8 mouse cellular contexts compared by ENCODE assay signal in the genomic region with DNA sequence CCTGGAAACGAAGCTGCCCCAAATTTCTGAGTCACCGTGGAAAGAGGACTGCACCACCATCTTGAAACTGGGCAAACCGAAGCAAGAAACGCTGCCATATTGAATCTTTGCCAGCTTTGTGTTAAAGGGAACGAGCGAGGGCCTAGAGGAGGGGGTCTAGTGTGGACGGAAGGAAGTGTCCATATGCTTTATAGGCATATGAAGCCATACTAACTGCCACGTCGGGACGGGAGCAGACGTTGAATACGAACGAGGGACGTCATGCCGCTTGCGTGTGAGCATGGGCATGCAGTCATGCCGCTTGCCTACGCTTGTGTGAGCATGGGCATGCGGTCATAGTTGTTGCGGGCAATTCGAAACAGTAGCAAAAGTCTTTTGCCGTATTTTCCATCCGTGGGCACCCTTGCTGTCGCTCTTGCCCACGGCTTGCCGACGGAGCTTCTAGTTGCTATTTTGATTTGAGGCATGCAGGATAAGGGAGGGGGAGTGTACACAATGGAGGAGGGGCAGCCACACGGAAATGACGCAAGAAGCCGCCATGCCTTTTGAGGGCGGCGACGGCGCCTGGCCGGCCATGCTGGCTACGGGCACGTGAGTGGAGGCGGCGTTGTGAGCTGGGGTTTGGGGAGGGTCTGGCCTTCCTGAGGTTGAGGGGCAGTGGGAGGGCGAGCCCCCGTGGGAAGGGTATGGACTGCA. TPM values are rescaled to one million over a fixed set of nuclear protein-coding genes. Genes with fewer than 3 reads are reported as not detected.
A peak's percentile ranks its signal among the peaks of the same experiment; 100 is the strongest.
DNase-seq lines count a peak whose midpoint lies in the region; ATAC-seq lines count a peak whose summit lies in the region.

No protein-coding gene starts in this region.

- peaks cover 66% of the 10 kb centered on the region for H3K79me2 ChIP-seq in macrophage (ENCODE audit: inconsistent target)

- H3K4me1 ChIP-seq in hindbrain, embryonic 15.5 days (replicated peaks) = peaks cover 46% of the 10 kb centered on the region

- peaks cover 18% of the 10 kb centered on the region for H3K36me3 ChIP-seq in hindbrain, embryonic 15.5 days
- peaks cover 23% of the 10 kb centered on the region for H3K36me3 ChIP-seq in macrophage (ENCODE audit: inconsistent target)

- peak overlapping the region; percentile 86 for H3K4me2 ChIP-seq in hindbrain, embryonic 15.5 days

- peak overlapping the region; percentile 99 for H3K27ac ChIP-seq in hindbrain, embryonic 15.5 days (replicated peaks)
- H3K27ac ChIP-seq in macrophage = peak overlapping the region; percentile 99

- under 1% methylated on average over 41 of the region's 41 CpGs for WGBS in hindbrain, embryonic 15.5 days
- under 1% methylated on average over 41 of the region's 41 CpGs for WGBS in macrophage (ENCODE audit: missing documents)

- no peaks in the 10 kb centered on the region for H3K9me3 ChIP-seq in hindbrain, embryonic 15.5 days

- peak; percentile 96 for DNase-seq in R1 (ENCODE audit: low read depth, low spot score)
- DNase-seq in cerebellum, postnatal 36 days = peak; percentile 87
- peak; percentile 92 to 94 for DNase-seq in frontal cortex, postnatal 36 days (ENCODE audit: low spot score in 2 of 2)
- DNase-seq in left cerebral cortex, adult 18-20 months (ENCODE audit: low spot score in 2 of 2) = peak; percentile 86 to 89
- DNase-seq in right cerebral cortex, adult 18-20 months = peak; percentile 93
- peak; percentile 67 for DNase-seq in urinary bladder, postnatal 10 days (ENCODE audit: low spot score)

- peak overlapping the region; percentile 81 for H3K4me3 ChIP-seq in hindbrain, embryonic 15.5 days
- H3K4me3 ChIP-seq in macrophage (ENCODE audit: inconsistent target) = peak overlapping the region; percentile 81

- ATAC-seq in hindbrain, embryonic 15.5 days (ENCODE audit: low FRiP score, low read depth) = peak; percentile 79

- no peaks in the 10 kb centered on the region for H3K27me3 ChIP-seq in hindbrain, embryonic 15.5 days

- peak overlapping the region; percentile 84 for H3K9ac ChIP-seq in hindbrain, embryonic 15.5 days

RNA-seq across cellular contexts. Expression of a gene that starts 0.7 kb away (rescaled TPM):
- polyA plus RNA-seq in hindbrain, embryonic 15.5 days (2015; fragmentation: Nextera tagmentation; extraction: Ambion mirVana) = 109 and 118 TPM in 2 replicates
- 10 to 100 TPM; 70.4 to 89.3 TPM for total RNA-seq in left cerebral cortex, adult 18-20 months (2021)
- total RNA-seq in macrophage (2018; cell fraction: chromatin; rRNA removed) = 100 to 1,000 TPM in 12 of 26 experiments, 10 to 100 TPM in 14; 32.8 to 197 (median 94.9) TPM
- total RNA-seq in macrophage (2018; cell fraction: cytosol; rRNA removed) = 10 to 100 TPM; 17.1 to 50.9 (median 28.5) TPM
- 100 to 1,000 TPM in 1 of 26 experiments, 10 to 100 TPM in 25; 29.7 to 111 (median 46.6) TPM for total RNA-seq in macrophage (2018; cell fraction: nucleus; rRNA removed)
- 25.6 to 51.8 TPM (median 28.3 TPM) in 3 replicates for polyA plus RNA-seq in macrophage (2018)

RNA-seq across cellular contexts. Expression of a gene that starts 0.8 kb away (rescaled TPM):
- 90.1 and 99.1 TPM in 2 replicates for polyA plus RNA-seq in hindbrain, embryonic 15.5 days (2015; fragmentation: Nextera tagmentation; extraction: Ambion mirVana)
- total RNA-seq in left cerebral cortex, adult 18-20 months (2021) = 10 to 100 TPM; 67.9 to 70.1 TPM
- 10 to 100 TPM; 10.1 to 70.6 (median 25.0) TPM for total RNA-seq in macrophage (2018; cell fraction: chromatin; rRNA removed)
- 10 to 100 TPM; 22.9 to 69.0 (median 54.8) TPM for total RNA-seq in macrophage (2018; cell fraction: cytosol; rRNA removed)
- 10 to 100 TPM; 13.3 to 58.4 (median 33.6) TPM for total RNA-seq in macrophage (2018; cell fraction: nucleus; rRNA removed)
- polyA plus RNA-seq in macrophage (2018) = 33.4 to 56.3 TPM (median 49.1 TPM) in 3 replicates

RNA-seq across cellular contexts. Expression of a gene that starts 7.4 kb away (rescaled TPM):
- 29.1 and 30.6 TPM in 2 replicates for polyA plus RNA-seq in hindbrain, embryonic 15.5 days (2015; fragmentation: Nextera tagmentation; extraction: Ambion mirVana)
- 10 to 100 TPM; 27.1 to 27.7 TPM for total RNA-seq in left cerebral cortex, adult 18-20 months (2021)
- total RNA-seq in macrophage (2018; cell fraction: chromatin; rRNA removed) = 100 to 1,000 TPM in 7 of 26 experiments, 10 to 100 TPM in 19; 17.5 to 135 (median 74.6) TPM
- 10 to 100 TPM; 23.3 to 51.5 (median 35.4) TPM for total RNA-seq in macrophage (2018; cell fraction: cytosol; rRNA removed)
- total RNA-seq in macrophage (2018; cell fraction: nucleus; rRNA removed) = 10 to 100 TPM; 17.9 to 77.5 (median 35.3) TPM
- polyA plus RNA-seq in macrophage (2018) = 17.4 to 42.4 TPM (median 36.1 TPM) in 3 replicates

RNA-seq across cellular contexts. Expression of a gene that starts 20.0 kb away (rescaled TPM):
- 460 and 518 TPM in 2 replicates for polyA plus RNA-seq in hindbrain, embryonic 15.5 days (2015; fragmentation: Nextera tagmentation; extraction: Ambion mirVana)
- 100 to 1,000 TPM; 280 to 295 TPM for total RNA-seq in left cerebral cortex, adult 18-20 months (2021)
- 100 to 1,000 TPM in 3 of 26 experiments, 10 to 100 TPM in 23; 23.8 to 108 (median 56.0) TPM for total RNA-seq in macrophage (2018; cell fraction: chromatin; rRNA removed)
- 10 to 100 TPM; 32.2 to 75.3 (median 46.0) TPM for total RNA-seq in macrophage (2018; cell fraction: cytosol; rRNA removed)
- 10 to 100 TPM; 17.0 to 77.8 (median 39.3) TPM for total RNA-seq in macrophage (2018; cell fraction: nucleus; rRNA removed)
- 38.5 to 61.7 TPM (median 49.4 TPM) in 3 replicates for polyA plus RNA-seq in macrophage (2018)

RNA-seq across cellular contexts. Expression of a gene that starts 33.1 kb away (rescaled TPM):
- polyA plus RNA-seq in hindbrain, embryonic 15.5 days (2015; fragmentation: Nextera tagmentation; extraction: Ambion mirVana) = 3.9 and 4.0 TPM in 2 replicates
- total RNA-seq in left cerebral cortex, adult 18-20 months (2021) = 10 to 100 TPM; 21.2 to 27.8 TPM
- total RNA-seq in macrophage (2018; cell fraction: chromatin; rRNA removed) = 10 to 100 TPM in 16 of 26 experiments, 1 to 10 TPM in 10; 4.9 to 59.2 (median 10.8) TPM
- 10 to 100 TPM; 34.7 to 78.3 (median 52.0) TPM for total RNA-seq in macrophage (2018; cell fraction: cytosol; rRNA removed)
- 10 to 100 TPM; 17.6 to 77.3 (median 31.7) TPM for total RNA-seq in macrophage (2018; cell fraction: nucleus; rRNA removed)
- polyA plus RNA-seq in macrophage (2018) = 29.8 to 55.7 TPM (median 36.4 TPM) in 3 replicates

Comparison
In these comparisons a context has a peak if more than half of its experiments do, and no peak if none do; other contexts are left out.
1. Peak in every context shown above with its lines: DNase-seq, ATAC-seq, H3K4me3 ChIP-seq and H3K27ac ChIP-seq.